Mouse (Mus musculus): Measurements from ENCODE around the gene Fgf22. TPM values are rescaled to one million over a fixed set of nuclear protein-coding genes. Genes with fewer than 3 reads are reported as not detected.

Fgf22 gene
- polyA plus RNA-seq, 1 experiment: not detected

- H3K27ac ChIP-seq (ENCODE audit: insufficient read depth, low read depth, low read length): no peak overlapping the region
- peaks cover 12% of the 10 kb centered on the region for H3K4me1 ChIP-seq (ENCODE audit: control insufficient read depth, insufficient read depth, insufficient read length, low read length)
- peaks cover 19% of the 10 kb centered on the region; the same call in 1 of the 2 replicates for H3K27me3 ChIP-seq (ENCODE audit: control insufficient read depth, insufficient read depth, low read length)
- 50% methylated on average over 5 of the region's 5 CpGs for WGBS
- TF ChIP-seq POLR2A (IDR thresholded peaks at IDR 0.05; ENCODE audit: low read depth, low read length) (no peak), CTCF (IDR thresholded peaks at IDR 0.05; ENCODE audit: extremely low read depth, insufficient read length, insufficient replicate concordance, low read depth, low read length) (no peak)
- no peak overlapping the region for H3K4me3 ChIP-seq (ENCODE audit: low read depth, low read length)
- H3K36me3 ChIP-seq (ENCODE audit: control insufficient read depth, insufficient read depth, low read length): no peaks in the 10 kb centered on the region
Observed at GRCm38 (mm10) chr10:79721089-79721488, 33.8 kb upstream of the Fgf22 start.

DNA sequence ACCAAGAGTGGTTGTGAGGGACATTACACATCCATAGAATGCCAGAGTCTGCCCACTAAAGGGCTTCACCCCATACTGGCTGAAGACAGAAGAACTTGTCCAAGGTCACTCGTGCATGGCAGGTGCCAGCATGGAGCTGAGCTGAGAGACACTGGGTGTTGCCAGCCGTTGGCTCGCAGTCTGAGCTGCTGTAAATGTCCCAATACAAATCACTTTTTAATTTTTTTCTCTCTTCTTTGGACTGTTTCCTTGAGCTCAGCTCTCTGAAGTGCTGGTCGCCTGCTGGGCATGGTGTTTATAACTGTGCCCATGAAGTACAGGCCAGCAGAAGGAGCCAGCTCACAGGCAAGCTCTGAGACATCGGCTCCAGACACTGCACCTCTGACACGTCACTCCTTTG, 31.8 kb upstream of the Fgf22 start:
- TF ChIP-seq CTCF (IDR thresholded peaks at IDR 0.05; ENCODE audit: extremely low read depth, insufficient read length, insufficient replicate concordance, low read depth, low read length) (no peak), POLR2A (IDR thresholded peaks at IDR 0.05; ENCODE audit: low read depth, low read length) (no peak)
- no peak overlapping the region for H3K27ac ChIP-seq (ENCODE audit: insufficient read depth, low read depth, low read length)
- no peaks in the 10 kb centered on the region for H3K4me1 ChIP-seq (ENCODE audit: control insufficient read depth, insufficient read depth, insufficient read length, low read length)
- 48% methylated on average over 6 of the region's 6 CpGs for WGBS
- H3K4me3 ChIP-seq (ENCODE audit: low read depth, low read length): no peak overlapping the region
- 0 out of 2 replicates have a peak, but pooled peaks cover under 1% of the 10 kb centered on the region for H3K27me3 ChIP-seq (ENCODE audit: control insufficient read depth, insufficient read depth, low read length)
- H3K36me3 ChIP-seq (ENCODE audit: control insufficient read depth, insufficient read depth, low read length): no peaks in the 10 kb centered on the region

- H3K4me3 ChIP-seq (ENCODE audit: low read depth, low read length): no peak overlapping the region
- TF ChIP-seq POLR2A (IDR thresholded peaks at IDR 0.05; ENCODE audit: low read depth, low read length) (no peak), CTCF (IDR thresholded peaks at IDR 0.05; ENCODE audit: extremely low read depth, insufficient read length, insufficient replicate concordance, low read depth, low read length) (no peak)
- no peaks in the 10 kb centered on the region for H3K4me1 ChIP-seq (ENCODE audit: control insufficient read depth, insufficient read depth, insufficient read length, low read length)
- 70% methylated on average over 7 of the region's 7 CpGs for WGBS
- no peaks in the 10 kb centered on the region for H3K27me3 ChIP-seq (ENCODE audit: control insufficient read depth, insufficient read depth, low read length)
- H3K27ac ChIP-seq (ENCODE audit: insufficient read depth, low read depth, low read length): no peak overlapping the region
- no peaks in the 10 kb centered on the region for H3K36me3 ChIP-seq (ENCODE audit: control insufficient read depth, insufficient read depth, low read length)
Observed at GRCm38 (mm10) chr10:79723692-79724091, 31.2 kb upstream of the Fgf22 start.

- Histone ChIP-seq H3K27ac (ENCODE audit: insufficient read depth, low read depth, low read length) (no peak overlapping the region), H3K4me1 (ENCODE audit: control insufficient read depth, insufficient read depth, insufficient read length, low read length) (no peaks in the 10 kb centered on the region), H3K4me3 (ENCODE audit: low read depth, low read length) (no peak overlapping the region), H3K36me3 (ENCODE audit: control insufficient read depth, insufficient read depth, low read length) (no peaks in the 10 kb centered on the region), H3K27me3 (ENCODE audit: control insufficient read depth, insufficient read depth, low read length) (no peaks in the 10 kb centered on the region)
- TF ChIP-seq CTCF (IDR thresholded peaks at IDR 0.05; ENCODE audit: extremely low read depth, insufficient read length, insufficient replicate concordance, low read depth, low read length): peak; percentile 65
- TF ChIP-seq POLR2A (IDR thresholded peaks at IDR 0.05; ENCODE audit: low read depth, low read length): no peak
- 34% methylated on average over 11 of the region's 11 CpGs for WGBS
Observed at GRCm38 (mm10) chr10:79726090-79726489, 28.8 kb upstream of the Fgf22 start.

DNA sequence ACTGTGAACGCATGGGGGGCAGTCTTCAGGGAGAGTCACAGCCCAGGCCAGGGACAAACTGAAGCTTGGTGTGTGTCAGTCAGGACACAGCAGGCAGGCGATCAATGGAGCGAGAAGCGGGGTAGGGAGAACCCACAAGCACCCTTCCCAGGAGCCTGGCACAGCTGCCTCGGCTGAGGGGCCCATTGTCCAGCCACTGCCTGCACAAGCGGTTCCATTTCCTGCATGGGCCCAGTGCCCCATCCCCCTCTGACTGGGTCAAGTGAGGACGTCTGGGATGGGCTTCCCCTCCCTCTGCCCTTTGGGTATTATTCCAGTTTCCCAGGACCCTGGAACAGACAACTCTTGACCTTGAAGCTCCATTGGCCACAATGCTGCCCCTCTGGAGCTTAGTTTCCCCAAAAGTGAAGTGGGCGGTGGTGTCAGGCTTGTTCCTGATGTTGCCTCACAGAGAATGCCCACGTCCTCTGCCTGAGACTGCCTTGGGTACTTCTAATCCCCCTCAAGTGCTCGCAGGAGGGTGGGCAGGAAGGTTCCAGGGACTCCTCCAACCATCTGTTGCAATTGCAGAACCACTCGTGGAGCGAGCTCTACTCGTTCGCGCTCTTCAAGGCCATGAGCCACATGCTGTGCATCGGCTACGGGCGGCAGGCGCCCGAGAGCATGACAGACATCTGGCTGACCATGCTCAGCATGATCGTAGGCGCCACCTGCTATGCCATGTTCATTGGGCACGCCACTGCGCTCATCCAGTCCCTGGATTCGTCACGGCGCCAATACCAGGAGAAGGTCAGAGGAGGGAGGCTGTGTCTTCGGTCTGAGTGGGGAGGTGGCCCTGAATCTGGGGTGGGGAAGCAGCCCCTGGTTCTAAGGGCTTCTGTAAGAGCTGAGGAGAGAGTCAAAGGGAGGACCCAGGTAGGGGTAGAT, 26.3 kb upstream of the Fgf22 start:
- Histone ChIP-seq H3K36me3 (ENCODE audit: control insufficient read depth, insufficient read depth, low read length) (no peaks in the 10 kb centered on the region), H3K4me1 (ENCODE audit: control insufficient read depth, insufficient read depth, insufficient read length, low read length) (no peaks in the 10 kb centered on the region), H3K27ac (ENCODE audit: insufficient read depth, low read depth, low read length) (no peak overlapping the region), H3K27me3 (ENCODE audit: control insufficient read depth, insufficient read depth, low read length) (no peaks in the 10 kb centered on the region), H3K4me3 (ENCODE audit: low read depth, low read length) (no peak overlapping the region)
- WGBS: 68% methylated on average over 28 of the region's 28 CpGs
- no peak for TF ChIP-seq POLR2A (IDR thresholded peaks at IDR 0.05; ENCODE audit: low read depth, low read length)
- no peak for TF ChIP-seq CTCF (IDR thresholded peaks at IDR 0.05; ENCODE audit: extremely low read depth, insufficient read length, insufficient replicate concordance, low read depth, low read length)

DNA sequence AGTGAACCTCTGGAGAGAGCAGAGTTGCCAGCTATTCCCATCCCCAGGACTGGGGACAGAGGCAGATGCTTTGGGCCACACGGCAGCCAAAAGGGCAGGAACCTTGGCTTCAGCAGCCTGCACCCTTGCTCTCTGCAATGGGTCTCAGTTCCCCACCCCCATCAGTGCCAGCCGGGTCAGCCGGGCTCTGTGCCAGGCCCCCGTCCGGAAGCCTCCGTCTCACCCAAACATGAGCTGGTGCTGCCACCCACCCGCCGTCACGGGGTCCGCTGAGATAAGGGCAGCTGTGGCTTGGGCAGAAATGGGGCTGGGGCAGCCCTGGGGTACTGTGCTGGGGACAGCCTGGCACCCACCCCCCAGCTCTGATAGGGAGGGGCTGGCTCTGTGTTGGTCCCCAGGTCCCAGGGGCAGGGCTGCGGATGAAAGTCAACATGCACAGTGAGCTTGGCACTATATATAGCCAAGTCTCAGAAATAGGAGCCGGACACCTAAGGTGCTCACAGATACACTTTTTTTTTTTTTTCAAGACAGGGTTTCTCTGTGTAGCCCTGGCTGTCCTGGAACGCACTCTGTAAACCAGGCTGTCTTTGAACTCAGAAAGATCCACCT, 25.4 kb upstream of the Fgf22 start:
- TF ChIP-seq POLR2A (IDR thresholded peaks at IDR 0.05; ENCODE audit: low read depth, low read length) (no peak), CTCF (IDR thresholded peaks at IDR 0.05; ENCODE audit: extremely low read depth, insufficient read length, insufficient replicate concordance, low read depth, low read length) (no peak)
- WGBS: 59% methylated on average over 13 of the region's 13 CpGs
- no peaks in the 10 kb centered on the region for H3K4me1 ChIP-seq (ENCODE audit: control insufficient read depth, insufficient read depth, insufficient read length, low read length)
- no peaks in the 10 kb centered on the region for H3K27me3 ChIP-seq (ENCODE audit: control insufficient read depth, insufficient read depth, low read length)
- H3K36me3 ChIP-seq (ENCODE audit: control insufficient read depth, insufficient read depth, low read length): peaks cover 3% of the 10 kb centered on the region; the same call in 1 of the 2 replicates
- no peak overlapping the region for H3K27ac ChIP-seq (ENCODE audit: insufficient read depth, low read depth, low read length)
- no peak overlapping the region for H3K4me3 ChIP-seq (ENCODE audit: low read depth, low read length)

GRCm38 (mm10) chr10:79732500-79732899, 22.4 kb upstream of the Fgf22 start:
- 93% methylated on average over 1 of the region's 1 CpGs for WGBS
- TF ChIP-seq CTCF (IDR thresholded peaks at IDR 0.05; ENCODE audit: extremely low read depth, insufficient read length, insufficient replicate concordance, low read depth, low read length): peak; percentile 64; the same call in 1 of the 2 replicates
- TF ChIP-seq POLR2A (IDR thresholded peaks at IDR 0.05; ENCODE audit: low read depth, low read length): no peak
- no peak overlapping the region for H3K27ac ChIP-seq (ENCODE audit: insufficient read depth, low read depth, low read length)

More at GRCm38 (mm10) chr10:79732500-79732899, 22.4 kb upstream of the Fgf22 start:
- H3K4me3 ChIP-seq (ENCODE audit: low read depth, low read length): no peak overlapping the region
- H3K4me1 ChIP-seq (ENCODE audit: control insufficient read depth, insufficient read depth, insufficient read length, low read length): peaks cover 6% of the 10 kb centered on the region
- no peaks in the 10 kb centered on the region for H3K27me3 ChIP-seq (ENCODE audit: control insufficient read depth, insufficient read depth, low read length)
- peaks cover 25% of the 10 kb centered on the region for H3K36me3 ChIP-seq (ENCODE audit: control insufficient read depth, insufficient read depth, low read length)

Measured in small intestine, adult 2 months (tissue).